Mouse (Mus musculus) frontal cortex, adult (tissue): ENCODE results near the gene Erc2.
"Not testable (repeated sequence)": the region's sequence is repeated elsewhere in the genome, so short reads cannot be mapped to it uniquely, and the experiment has no call there.

Experiments used
- ATAC-seq: cut with Nextera tagmentation; 2 replicates; pipeline ENCODE4 v1.9.2; 2017; ENCODE audit warnings: mild to moderate bottlenecking, moderate library complexity, mixed read lengths; ENCODE audit not compliant: low TSS enrichment

Erc2 gene

DNA sequence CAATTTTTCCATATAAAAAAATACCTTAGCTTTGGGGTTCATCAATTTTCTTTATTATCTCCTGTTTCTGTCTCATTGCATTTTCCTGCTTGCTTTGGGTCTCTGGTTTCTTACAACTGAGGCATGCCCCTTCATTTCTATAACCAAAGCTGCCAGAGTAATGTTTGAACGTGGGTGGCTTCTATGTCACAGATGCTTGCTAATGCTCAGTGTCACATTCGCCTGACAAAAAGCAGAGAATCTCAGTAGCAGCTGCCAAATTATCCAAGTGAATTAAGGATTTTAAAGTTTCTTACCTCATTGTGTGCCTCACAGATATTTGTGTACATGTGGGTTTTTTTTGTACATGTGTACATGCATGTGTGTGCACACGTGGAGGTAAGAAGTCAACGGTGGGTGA lies 210.0 kb downstream of the Erc2 start:
- peak; percentile 44; the same call in 1 of the 2 replicates for ATAC-seq

DNA sequence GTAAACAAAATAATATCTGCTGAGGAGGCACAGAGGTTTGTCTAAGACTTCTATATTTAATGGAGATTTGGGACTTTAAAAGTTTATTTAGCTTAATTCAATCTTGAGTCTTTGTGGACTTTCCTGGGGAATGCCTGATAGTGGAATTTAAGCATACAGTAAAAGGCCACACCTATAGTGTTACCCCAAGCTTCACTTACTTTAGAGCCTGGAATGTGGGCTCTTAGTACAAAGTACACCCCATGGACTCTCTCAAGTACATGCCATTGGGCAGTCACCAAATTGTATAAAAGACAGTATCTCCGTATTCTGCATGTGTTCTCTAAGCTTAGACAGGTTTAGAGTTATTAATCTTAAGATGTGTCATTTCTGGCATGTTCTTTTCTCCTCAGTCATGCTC lies 213.1 kb downstream of the Erc2 start:
- no peak for ATAC-seq

DNA sequence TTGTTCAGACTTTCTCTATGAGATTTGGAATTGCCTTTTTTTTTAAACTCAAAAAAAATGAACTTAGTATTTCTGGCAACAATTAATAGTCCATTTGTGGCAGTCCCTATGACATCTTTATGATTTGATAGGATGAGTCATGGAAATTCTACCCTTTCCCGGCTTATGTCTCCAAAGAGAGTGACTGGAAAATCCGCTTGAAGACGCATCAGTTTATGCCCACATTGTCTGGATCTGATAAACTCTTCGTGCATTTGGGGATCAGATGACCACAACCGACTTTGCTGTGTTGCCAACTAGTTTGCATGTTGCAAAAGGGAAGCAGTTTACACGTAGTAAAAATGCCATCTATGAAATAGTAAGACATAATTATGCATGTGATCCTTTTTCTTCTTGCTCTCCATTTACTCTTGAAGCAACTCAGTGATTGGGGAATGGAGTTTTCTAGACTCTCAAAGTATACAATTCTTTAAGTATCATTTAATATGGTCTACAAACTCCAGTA lies 215.4 kb downstream of the Erc2 start:
- no peak for ATAC-seq

DNA sequence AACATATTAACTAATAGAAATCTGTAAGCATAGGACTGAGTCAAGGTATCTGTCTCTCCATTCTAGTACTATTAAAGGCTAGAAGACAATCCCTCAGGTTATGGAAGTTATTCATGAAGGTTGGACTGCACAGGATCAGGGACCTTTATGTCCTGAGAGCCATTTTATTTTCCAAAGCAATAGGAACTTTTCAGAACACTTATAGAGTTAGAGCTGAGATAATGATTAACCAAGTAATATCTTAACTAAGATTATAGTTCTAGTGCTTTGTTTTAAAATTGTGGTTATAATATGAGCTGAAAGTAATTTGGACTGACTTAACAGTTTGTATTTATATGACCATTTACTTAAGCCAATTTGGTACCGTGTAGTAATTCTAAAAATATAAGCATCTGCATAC lies 217.9 kb downstream of the Erc2 start:
- ATAC-seq, result no peak

DNA sequence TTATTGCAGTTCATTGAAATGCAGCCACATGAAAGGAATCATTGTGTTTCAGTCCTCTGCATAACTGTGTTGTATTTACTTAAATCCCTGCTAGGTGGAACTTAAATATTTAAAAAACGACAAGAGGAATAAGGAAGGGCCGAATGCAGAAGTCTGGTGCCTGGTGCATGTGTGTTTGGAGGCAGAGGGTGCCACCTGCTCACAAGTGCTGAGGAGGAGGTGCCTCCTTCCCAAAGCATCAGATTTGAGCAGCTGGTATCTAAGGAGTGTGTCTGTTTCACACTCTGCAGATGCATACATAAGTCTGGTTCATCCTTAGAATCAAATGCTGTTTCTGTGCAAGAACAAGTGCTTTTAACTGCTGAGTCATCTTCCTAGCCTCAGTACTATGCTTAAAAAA lies 224.6 kb downstream of the Erc2 start:
- peak; percentile 99 for ATAC-seq

DNA sequence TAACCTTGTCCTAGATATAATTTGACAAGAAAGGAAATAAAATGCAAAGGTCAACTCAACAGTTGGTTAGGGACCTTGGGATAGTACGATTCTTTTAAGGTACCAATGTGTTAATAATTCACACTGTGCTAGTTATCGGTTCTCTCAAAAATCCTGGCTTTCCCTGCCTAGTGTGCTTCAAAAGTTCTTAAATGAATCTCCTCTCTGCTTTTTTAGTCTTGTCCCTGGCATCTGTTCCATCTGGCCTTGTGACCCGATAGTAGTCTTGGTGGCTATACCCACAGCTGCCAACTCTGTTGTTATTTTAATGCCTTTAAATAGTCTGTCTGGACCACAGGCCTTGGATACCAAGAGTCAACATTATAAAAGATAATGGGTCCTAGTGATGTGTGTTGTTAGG lies 225.1 kb downstream of the Erc2 start:
- peak; percentile 11; the same call in 1 of the 2 replicates for ATAC-seq

DNA sequence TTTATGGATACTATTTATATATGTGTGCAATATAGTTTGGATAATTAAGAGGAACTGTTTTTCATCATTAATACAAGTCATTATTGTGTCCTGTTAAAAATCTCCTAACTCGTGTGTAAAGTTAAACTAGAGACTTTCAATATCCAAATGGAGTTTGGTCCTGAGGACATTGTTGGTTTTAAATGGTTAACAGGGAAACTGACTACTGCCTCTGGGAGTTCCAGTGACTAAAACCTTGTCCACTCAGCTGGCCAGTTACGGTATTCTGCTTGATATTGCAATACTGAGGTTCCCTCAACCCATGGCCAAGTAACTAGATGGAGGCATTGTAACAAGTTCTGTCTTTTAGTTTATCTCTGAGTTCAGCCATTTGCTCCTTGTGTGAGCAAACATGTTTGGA lies 229.0 kb downstream of the Erc2 start:
- ATAC-seq, result no peak

DNA sequence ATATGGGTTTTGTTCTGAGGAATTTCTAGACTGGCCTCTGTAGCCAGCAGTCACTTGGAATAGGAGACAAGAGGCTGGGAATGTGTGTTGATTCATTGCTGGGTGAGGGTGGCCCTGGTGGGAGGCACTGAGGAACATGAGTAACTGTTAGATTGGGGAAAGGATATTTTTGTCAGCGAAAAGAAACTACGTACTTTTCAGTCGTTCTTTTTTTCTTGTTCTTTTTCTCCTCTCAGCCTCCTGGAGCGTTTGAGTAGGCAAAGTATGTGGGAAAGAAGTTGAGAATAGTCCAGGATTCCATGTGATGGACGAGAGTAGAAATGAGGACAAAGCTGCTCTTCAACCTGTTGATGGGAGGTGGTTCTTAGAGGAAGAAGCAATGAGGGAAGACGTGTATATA lies 230.4 kb downstream of the Erc2 start:
- peak; percentile 92 for ATAC-seq

DNA sequence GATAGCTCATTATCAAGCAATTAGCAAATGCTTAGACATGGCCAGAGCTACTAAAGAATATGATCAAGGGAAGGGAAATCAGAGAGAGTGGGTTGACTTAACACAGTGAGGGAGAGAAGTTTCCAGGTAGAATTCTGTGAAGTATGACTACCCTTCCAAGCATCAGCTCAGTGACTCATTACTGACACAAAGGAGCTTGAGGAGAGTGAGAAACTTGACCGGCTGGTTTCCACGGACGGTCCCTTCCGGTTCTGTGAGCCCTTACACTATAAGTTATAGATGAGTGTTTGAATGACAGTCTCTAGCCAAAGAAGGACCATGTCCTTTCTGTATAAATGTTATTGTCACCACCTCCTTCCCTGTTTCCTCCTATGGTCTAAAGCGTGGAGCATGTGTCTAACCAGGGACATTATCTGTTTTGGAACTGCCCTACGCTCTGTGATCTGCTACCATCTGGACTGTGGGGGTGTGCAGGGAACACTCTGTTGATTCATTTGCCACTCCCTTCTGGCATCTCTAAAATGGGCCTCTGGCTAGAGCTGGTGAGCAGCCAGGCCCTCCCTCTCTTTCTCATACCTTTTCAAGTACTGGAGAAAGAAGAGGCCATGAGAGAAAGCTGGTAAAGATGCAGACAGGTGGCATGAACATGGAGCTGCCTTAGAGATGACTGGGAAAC lies 238.3 kb downstream of the Erc2 start:
- ATAC-seq, result peak; percentile 76

DNA sequence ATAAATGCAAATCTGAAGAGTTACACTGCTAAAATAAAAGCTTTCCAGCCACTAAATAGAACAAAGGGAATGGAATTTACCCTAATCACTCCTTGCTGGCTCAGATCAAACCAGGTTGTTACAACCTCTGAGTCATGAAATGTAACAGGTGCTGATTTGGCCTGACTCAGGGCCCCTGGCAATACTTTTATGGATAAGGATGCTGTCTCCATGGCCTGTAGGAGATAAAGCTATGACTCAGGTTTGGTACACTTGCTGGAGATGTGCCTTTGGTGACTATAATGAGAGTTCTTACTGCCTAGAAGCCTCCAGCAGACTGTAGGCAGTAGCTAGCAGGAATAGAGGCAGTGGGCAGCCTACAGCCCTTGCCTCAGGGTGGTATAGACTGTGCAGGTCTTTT lies 240.1 kb downstream of the Erc2 start:
- peak; percentile 61 for ATAC-seq

DNA sequence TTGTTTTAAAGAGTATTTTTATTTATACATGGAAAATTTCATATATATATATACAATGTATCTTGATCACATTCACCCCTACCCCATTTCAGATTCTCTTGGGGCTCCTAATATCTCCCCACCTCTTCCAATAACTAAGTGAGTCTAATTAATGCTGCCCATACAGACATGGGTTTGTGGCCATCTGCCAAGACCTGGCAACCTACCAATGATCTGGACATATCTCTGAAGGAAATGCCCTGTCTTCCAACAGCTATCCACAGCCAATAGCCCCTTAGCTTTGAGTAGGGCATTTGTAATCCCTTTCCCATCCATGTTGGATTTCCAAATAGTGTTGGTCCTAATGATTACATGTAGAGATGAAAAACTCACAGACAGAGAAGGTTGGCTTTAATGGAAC lies 245.2 kb downstream of the Erc2 start:
- ATAC-seq, result no peak

DNA sequence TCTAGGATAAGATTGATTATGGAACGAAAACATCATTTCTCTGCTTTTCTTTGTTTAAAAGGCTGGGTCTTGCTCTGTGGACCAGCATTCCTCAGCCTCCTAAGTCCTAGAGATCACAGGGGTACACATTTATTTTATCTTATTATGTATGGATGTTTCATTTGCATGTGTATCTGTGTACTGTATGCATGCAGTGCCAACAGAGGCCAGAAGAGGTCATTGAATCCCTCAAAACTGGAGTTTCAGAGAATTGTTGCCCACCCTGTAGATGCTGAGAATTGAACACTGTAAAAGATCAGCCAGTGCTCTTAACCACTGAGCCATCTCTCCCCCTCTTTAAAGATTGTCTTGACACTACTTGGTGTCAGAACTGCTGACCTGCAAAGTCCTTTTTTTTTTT lies 251.4 kb downstream of the Erc2 start:
- ATAC-seq, result no peak

DNA sequence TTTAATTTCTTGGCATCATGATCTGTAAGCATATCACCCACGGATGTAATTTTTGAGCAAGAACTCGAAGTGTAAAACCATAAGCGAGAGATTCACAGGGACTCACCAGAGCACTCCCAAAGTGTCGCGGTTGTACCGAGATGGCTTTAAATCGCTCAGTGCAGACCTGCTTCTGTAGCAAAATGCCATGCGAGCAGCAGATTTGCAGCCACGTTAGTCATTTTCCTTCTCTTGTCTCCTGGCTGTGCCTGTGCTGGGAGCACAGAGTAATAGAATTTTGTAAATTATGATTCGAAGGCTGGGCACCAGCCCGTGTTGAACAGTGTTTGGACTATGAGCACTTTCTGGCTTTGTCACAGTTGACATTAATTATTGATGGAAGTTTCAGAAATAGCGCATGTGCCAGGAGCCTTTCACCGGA lies 253.8 kb downstream of the Erc2 start:
- ATAC-seq, result peak; percentile 78

DNA sequence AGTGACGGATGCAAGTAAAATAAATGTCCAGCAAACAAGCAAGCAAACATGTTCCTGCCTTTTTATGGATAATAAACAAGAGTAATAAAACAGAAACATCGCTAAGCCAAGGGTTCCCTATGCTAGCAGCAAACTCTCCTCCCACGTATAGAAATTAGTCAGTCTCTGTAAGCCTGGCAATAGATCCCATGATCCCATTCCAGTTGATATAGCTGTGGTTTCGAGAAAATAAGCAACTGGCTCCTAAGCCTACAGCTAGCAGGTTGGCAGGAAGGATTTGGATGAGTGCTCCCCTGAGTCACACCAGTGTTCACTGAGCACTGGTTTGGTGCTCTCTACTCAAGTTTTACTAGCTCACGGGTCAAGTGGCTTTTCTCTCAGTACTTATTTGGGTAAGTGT lies 259.7 kb downstream of the Erc2 start:
- ATAC-seq, result peak; percentile 55; the same call in 1 of the 2 replicates

DNA sequence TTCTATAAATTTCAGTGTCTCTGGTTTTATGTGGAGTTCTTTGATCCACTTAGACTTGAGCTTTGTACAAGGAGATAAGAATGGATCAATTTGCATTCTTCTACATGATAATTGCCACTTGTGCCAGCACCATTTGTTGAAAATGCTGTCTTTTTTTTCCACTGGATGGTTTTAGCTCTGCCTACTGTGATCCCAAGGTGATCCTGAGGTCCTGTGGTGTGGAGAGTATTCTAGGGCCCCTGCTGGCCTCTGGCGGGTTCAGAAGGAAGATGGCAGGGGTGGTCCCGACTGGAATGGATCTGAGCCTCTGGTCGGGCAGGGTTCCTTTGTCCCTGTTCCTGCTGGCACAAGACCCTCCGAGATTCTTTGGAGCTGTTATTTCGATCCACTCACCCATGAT lies 264.1 kb downstream of the Erc2 start:
- ATAC-seq, result not testable (repeated sequence)

DNA sequence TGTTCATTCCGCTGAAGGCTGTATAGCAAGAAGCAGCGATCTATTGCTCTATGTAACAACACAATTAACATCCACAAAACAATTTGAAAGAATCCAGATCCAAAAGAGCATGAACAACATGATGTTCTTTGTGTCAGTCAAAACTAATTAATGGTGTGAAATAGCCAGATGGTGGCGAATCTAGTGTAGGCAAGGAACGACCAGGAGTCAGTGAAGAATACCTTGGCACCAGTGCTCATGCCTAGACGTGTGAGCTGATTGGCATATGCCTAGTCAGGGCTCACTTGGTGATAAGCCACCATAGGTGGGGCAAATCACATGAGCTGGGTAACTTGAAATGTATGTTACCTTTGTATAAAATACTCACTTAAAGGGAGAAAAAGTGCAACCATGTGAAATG lies 265.3 kb downstream of the Erc2 start:
- ATAC-seq, result no peak

DNA sequence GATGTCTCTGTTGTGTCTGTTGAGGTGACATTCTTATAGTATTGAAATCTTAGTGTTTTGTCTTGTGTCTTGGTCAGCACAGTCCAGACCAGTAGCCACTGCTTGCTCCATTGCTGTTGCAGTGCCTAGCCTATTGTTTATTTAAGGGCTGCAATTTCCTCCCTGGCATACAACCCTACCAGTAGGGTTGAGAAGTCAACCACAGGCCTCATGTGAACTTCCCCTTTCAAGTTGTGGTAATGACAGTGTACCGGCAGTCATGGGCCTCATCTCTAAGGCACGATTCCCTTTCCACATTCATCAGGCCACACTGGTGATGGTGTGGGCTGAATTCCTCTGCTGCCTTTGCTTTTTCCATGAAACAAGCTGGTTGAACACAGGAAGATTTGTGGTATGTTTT lies 267.4 kb downstream of the Erc2 start:
- no peak for ATAC-seq

DNA sequence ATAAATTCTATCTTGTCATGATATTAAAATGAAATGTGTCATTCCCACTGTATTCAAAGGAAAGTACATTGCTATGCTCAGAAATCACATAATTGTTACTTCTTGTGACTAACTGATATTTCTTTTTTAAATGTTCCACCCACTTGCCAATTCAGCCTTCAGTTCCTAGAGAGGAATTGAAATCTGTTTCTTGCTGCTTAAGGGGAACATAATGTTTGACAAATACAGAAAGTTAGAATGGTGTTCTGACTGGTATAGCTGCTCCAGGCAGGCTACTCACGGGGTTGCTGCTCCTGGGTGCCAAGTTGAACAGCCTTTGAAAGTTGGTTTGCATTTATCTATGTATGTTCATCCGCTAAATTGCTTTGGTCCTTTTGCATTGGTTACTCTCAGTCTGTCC lies 270.2 kb downstream of the Erc2 start:
- peak; percentile 55; the same call in 1 of the 2 replicates for ATAC-seq

DNA sequence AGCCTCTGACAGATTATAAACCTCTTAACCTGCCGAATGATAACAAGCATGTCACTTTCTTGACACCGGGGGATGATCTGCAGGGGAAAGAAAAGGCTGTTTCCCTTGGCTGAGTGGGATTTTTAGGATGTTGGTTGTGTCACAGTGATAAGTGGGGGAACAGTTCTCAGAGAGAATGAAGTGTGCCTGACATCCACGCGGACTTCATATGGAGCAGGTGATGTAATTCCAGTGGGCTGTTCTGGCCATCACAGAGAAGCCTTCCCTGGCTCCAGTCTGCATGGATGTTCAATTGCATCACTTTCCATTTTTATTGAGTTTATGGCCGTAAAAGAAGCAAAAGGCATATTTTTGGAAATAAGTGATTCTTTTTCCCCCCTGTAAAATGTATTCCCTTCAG lies 279.5 kb downstream of the Erc2 start:
- peak; percentile 79 for ATAC-seq

DNA sequence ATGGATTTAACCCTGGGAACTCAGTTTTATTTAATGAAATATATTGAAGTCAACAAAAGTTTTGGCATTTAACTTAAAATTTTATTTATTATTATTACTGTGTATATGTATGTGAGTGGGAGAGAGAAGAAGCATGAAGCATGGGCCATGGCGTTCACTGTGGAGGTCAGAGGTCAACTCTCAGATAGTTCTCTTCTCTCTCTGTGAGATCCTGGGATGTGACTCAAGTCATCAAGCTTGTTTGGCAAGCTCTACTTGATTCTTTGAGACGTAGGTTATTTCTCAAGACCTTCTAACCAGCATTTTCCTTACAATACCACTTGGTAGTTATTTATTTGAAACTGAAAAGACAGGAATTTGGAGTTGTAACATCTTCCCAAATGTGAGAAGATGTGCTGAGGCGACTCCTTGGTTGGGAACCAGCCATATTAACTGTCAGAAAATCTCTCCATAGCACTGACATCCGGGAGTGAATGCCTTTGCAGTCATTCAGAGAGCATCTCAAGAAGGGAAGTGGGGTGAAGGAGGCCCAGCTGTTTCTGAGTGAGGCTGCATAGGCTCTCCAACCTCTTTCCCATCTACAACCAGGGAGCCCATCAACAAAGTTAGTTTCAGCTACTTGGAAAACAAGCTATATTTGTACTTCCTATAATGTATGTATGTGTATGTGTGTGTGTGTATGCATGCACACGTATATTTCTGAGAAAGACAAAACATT lies 299.6 kb downstream of the Erc2 start:
- ATAC-seq, result no peak

DNA sequence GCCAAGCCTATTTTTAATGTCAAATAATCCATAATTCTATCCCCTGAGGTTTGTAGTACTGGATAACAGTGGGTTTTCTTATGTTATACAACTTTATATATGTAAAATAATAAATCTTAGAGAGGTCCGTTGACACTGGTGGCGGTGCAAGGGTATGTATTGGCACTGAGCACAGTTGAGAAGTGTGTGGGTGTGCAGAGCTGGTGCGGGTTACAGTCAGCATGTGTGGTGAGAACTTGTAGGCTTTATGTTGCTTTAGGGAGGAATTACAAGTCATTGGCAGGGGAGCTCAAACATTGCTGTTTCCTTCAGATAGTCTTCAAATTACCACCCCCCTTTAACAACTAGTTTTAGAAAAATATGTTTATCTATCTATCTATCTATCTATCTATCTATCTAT lies 305.1 kb downstream of the Erc2 start:
- ATAC-seq, result peak; percentile 67; the same call in 1 of the 2 replicates

DNA sequence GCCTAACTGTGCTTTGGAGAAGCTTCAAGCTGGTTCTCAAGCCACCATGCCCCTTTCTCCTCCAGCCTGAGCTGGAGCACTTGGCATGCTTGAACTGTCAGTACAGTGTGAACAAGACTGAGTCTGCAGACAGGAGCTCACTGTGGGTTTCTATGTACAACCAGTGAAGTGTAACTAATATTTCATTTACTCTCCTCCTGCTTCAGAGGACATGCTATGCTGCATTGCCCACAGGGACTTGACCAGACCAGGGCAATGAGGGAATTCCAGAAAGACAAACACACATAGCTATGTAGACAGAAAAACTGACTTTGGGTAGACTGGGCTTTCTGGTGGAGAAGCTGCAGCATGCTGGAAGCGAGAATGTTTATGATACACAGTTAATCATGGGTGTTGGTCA lies 311.3 kb downstream of the Erc2 start:
- no peak for ATAC-seq

DNA sequence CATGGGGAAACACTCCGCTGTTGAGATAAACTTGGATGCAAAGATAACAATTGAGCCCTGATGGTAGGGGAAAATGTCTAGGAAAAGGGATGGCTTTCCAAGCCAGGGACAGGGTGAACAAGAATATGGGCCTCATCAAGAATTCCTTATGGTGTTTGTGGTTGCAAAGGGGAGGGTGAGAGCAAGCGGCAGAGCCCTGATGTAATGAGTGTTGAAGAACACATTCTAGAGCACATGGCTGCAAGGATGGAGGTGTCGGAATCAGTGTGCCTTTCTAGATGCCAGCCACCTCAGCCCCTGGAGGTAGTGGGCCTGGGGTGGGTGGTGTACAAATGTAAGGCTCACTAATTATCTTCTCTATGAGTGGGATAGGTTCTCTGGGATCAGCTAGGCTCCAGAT lies 313.5 kb downstream of the Erc2 start:
- peak; percentile 76; the same call in 1 of the 2 replicates for ATAC-seq
